ENCODE assay signal across 8 mouse cellular contexts in genomic region chr11:49845958-49846357, GRCm38 (mm10). TPM values are rescaled to one million over a fixed set of nuclear protein-coding genes. Genes with fewer than 3 reads are reported as not detected.
DNase-seq lines count a peak whose midpoint lies in the region; ATAC-seq lines count a peak whose summit lies in the region.

No protein-coding gene starts in this region.

- DNase-seq in kidney, postnatal 4 days, result no peak
- peak; percentile 63 to 67 for DNase-seq in adrenal gland, postnatal 36 days
- no peak for DNase-seq in midbrain, embryonic 14.5 days
- DNase-seq in gastrocnemius, postnatal 36 days, result no peak
- DNase-seq in right cerebral cortex, postnatal 25 days, result no peak
- DNase-seq in kidney, adult 9 months, result no peak

- H3K27me3 ChIP-seq in kidney, embryonic 15.5 days, result no peaks in the 10 kb centered on the region
- H3K27me3 ChIP-seq in hindbrain, embryonic 12.5 days, result no peaks in the 10 kb centered on the region
- no peaks in the 10 kb centered on the region for H3K27me3 ChIP-seq in midbrain, embryonic 14.5 days (ENCODE audit: control insufficient read depth, insufficient read depth, low read length)

- H3K4me1 ChIP-seq in kidney, embryonic 15.5 days, result peaks cover 22% of the 10 kb centered on the region
- peaks cover 20% of the 10 kb centered on the region for H3K4me1 ChIP-seq in hindbrain, embryonic 12.5 days
- H3K4me1 ChIP-seq in midbrain, embryonic 14.5 days (ENCODE audit: control insufficient read depth, insufficient read depth, low read length), result peaks cover 21% of the 10 kb centered on the region

- 39% methylated on average over 11 of the region's 11 CpGs for WGBS in kidney, embryonic 15.5 days
- WGBS in hindbrain, embryonic 12.5 days, result 41% methylated on average over 11 of the region's 11 CpGs
- WGBS in midbrain, embryonic 14.5 days, result 40% methylated on average over 11 of the region's 11 CpGs

- peak overlapping the region; percentile 75 for H3K4me3 ChIP-seq in kidney, embryonic 15.5 days (replicated peaks)
- H3K4me3 ChIP-seq in hindbrain, embryonic 12.5 days, result peak overlapping the region; percentile 93
- H3K4me3 ChIP-seq in midbrain, embryonic 14.5 days (replicated peaks; ENCODE audit: low read depth, low read length), result peak overlapping the region; percentile 92

- H3K9me3 ChIP-seq in kidney, embryonic 15.5 days (replicated peaks), result no peaks in the 10 kb centered on the region
- no peaks in the 10 kb centered on the region for H3K9me3 ChIP-seq in hindbrain, embryonic 12.5 days (replicated peaks)
- H3K9me3 ChIP-seq in midbrain, embryonic 14.5 days (ENCODE audit: control insufficient read depth, low read length), result no peaks in the 10 kb centered on the region

- peak overlapping the region; percentile 89 for H3K4me2 ChIP-seq in kidney, embryonic 15.5 days
- H3K4me2 ChIP-seq in hindbrain, embryonic 12.5 days (replicated peaks), result peak overlapping the region; percentile 89
- peak overlapping the region; percentile 83 for H3K4me2 ChIP-seq in midbrain, embryonic 14.5 days (ENCODE audit: low read length)

- intact Hi-C loops in gastrocnemius, postnatal 36 days (cut with DNase I), result loop anchor here (2.0 to 5.0 kb wide), 2 partner anchors 117 to 194 kb away; no protein-coding TSS in a partner anchor

- ATAC-seq in kidney, embryonic 15.5 days (replicated peaks; ENCODE audit: low FRiP score), result no peak
- ATAC-seq in hindbrain, embryonic 12.5 days (ENCODE audit: low FRiP score), result peak; percentile 9; the same call in 1 of the 2 replicates
- no peak for ATAC-seq in midbrain, embryonic 14.5 days (ENCODE audit: low FRiP score, low TSS enrichment)

- peak overlapping the region; percentile 70 for H3K27ac ChIP-seq in kidney, embryonic 15.5 days
- peak overlapping the region; percentile 89; the same call in 1 of the 2 replicates for H3K27ac ChIP-seq in hindbrain, embryonic 12.5 days
- peak overlapping the region; percentile 89 for H3K27ac ChIP-seq in midbrain, embryonic 14.5 days (replicated peaks; ENCODE audit: low read depth, low read length)

- H3K36me3 ChIP-seq in kidney, embryonic 15.5 days, result 0 out of 2 replicates have a peak, but pooled peaks cover 4% of the 10 kb centered on the region
- H3K36me3 ChIP-seq in hindbrain, embryonic 12.5 days, result peaks cover 8% of the 10 kb centered on the region; the same call in 1 of the 2 replicates
- H3K36me3 ChIP-seq in midbrain, embryonic 14.5 days (ENCODE audit: control insufficient read depth, insufficient read depth, low read length), result peaks cover 11% of the 10 kb centered on the region; the same call in 1 of the 2 replicates

- peak overlapping the region; percentile 55 for H3K9ac ChIP-seq in kidney, embryonic 15.5 days
- peak overlapping the region; percentile 52 for H3K9ac ChIP-seq in hindbrain, embryonic 12.5 days
- H3K9ac ChIP-seq in midbrain, embryonic 14.5 days (replicated peaks; ENCODE audit: low read length), result peak overlapping the region; percentile 94

RNA-seq across cellular contexts. Expression of gene Mapk9, which starts 0.6 kb away (rescaled TPM):
- 30.3 and 30.4 TPM in 2 replicates for polyA plus RNA-seq in kidney, embryonic 15.5 days (2015; fragmentation: Nextera tagmentation; extraction: Ambion mirVana)
- total RNA-seq in adrenal gland, postnatal 36 days (2021), result 10 to 100 TPM; 56.3 to 67.4 TPM
- 54.4 and 62.3 TPM in 2 replicates for polyA plus RNA-seq in hindbrain, embryonic 12.5 days (2016; fragmentation: Nextera tagmentation; extraction: Ambion mirVana)
- 58.7 and 72.4 TPM in 2 replicates for polyA plus RNA-seq in midbrain, embryonic 14.5 days (2014; fragmentation: Nextera tagmentation; extraction: Ambion mirVana)
- total RNA-seq in gastrocnemius, postnatal 36 days (2021), result 10 to 100 TPM; 43.5 to 49.9 TPM

RNA-seq across cellular contexts. Expression of gene Gfpt2, which starts 52.0 kb away (rescaled TPM):
- 12.4 and 13.8 TPM in 2 replicates for polyA plus RNA-seq in kidney, embryonic 15.5 days (2015; fragmentation: Nextera tagmentation; extraction: Ambion mirVana)
- 10 to 100 TPM in 1 of 2 experiments, 1 to 10 TPM in 1; 5.7 to 12.0 TPM for total RNA-seq in adrenal gland, postnatal 36 days (2021)
- 20.2 and 22.5 TPM in 2 replicates for polyA plus RNA-seq in hindbrain, embryonic 12.5 days (2016; fragmentation: Nextera tagmentation; extraction: Ambion mirVana)
- 4.1 and 4.5 TPM in 2 replicates for polyA plus RNA-seq in midbrain, embryonic 14.5 days (2014; fragmentation: Nextera tagmentation; extraction: Ambion mirVana)
- 1 to 10 TPM; 5.7 to 6.2 TPM for total RNA-seq in gastrocnemius, postnatal 36 days (2021)

RNA-seq across cellular contexts. Expression of gene Rasgef1c, which starts 55.7 kb away (rescaled TPM):
- polyA plus RNA-seq in kidney, embryonic 15.5 days (2015; fragmentation: Nextera tagmentation; extraction: Ambion mirVana), result 0.18 TPM in 1 of 2 replicates, not detected in the other
- under 1 TPM; 0.70 to 0.72 TPM for total RNA-seq in adrenal gland, postnatal 36 days (2021)
- 5.3 and 6.7 TPM in 2 replicates for polyA plus RNA-seq in hindbrain, embryonic 12.5 days (2016; fragmentation: Nextera tagmentation; extraction: Ambion mirVana)
- 24.9 and 36.2 TPM in 2 replicates for polyA plus RNA-seq in midbrain, embryonic 14.5 days (2014; fragmentation: Nextera tagmentation; extraction: Ambion mirVana)
- total RNA-seq in gastrocnemius, postnatal 36 days (2021), result under 1 TPM; 0.26 to 0.44 TPM

Comparison
In these comparisons a context has a peak if more than half of its experiments do, and no peak if none do; other contexts are left out.
1. DNase-seq: peak in adrenal gland, postnatal 36 days (2 of 2); none in kidney, postnatal 4 days (0 of 2), midbrain, embryonic 14.5 days (single experiment), gastrocnemius, postnatal 36 days (0 of 2), right cerebral cortex, postnatal 25 days (single experiment) and kidney, adult 9 months (single experiment).
2. Peak in every context shown above with its lines, with median percentiles within 50 percentile points of each other: H3K27ac ChIP-seq, H3K4me2 ChIP-seq, H3K4me3 ChIP-seq and H3K9ac ChIP-seq.